Mouse (Mus musculus): Measurements from ENCODE around the gene Tecr.

- no peak for TF ChIP-seq POLR2A (IDR thresholded peaks at IDR 0.05; ENCODE audit: borderline replicate concordance, extremely low read depth, insufficient read depth, insufficient read length, poor library complexity, severe bottlenecking)
- no peak for TF ChIP-seq CTCF (IDR thresholded peaks at IDR 0.05; ENCODE audit: borderline replicate concordance, extremely low read depth, insufficient read depth, insufficient read length)
Observed at GRCm38 (mm10) chr8:83616625-83617024, 8.9 kb upstream of the Tecr start.

Measured in brain, embryonic 14.5 days (tissue).